8 mouse cellular contexts compared by ENCODE assay signal in genomic region chr7:75610391-75610790, GRCm38 (mm10).
DNase-seq lines count a peak whose midpoint lies in the region; ATAC-seq lines count a peak whose summit lies in the region.

No protein-coding gene starts in this region.

- DNase-seq in urinary bladder, postnatal 14 days (ENCODE audit: low spot score): peak; percentile 53
- DNase-seq in urinary bladder, postnatal 4 days (ENCODE audit: low spot score in 2 of 2): no peak
- peak; percentile 76 for DNase-seq in thymus, postnatal 4 days
- DNase-seq in retina, postnatal 1 day: no peak
- DNase-seq in neural tube, embryonic 10.5 days (ENCODE audit: extremely low spot score, low spot score): no peak
- no peak for DNase-seq in kidney, postnatal 14 days

- ATAC-seq in hematopoietic stem cell, adult 5-6 weeks (replicated peaks in 1 of 2; ENCODE audit: insufficient read depth in 1 of 2, low FRiP score in 2 of 2, low TSS enrichment in 1 of 2, low read depth in 1 of 2, poor library complexity in 2 of 2, severe bottlenecking in 2 of 2): peak; percentile 40; a peak in 3 of 4 replicates
- ATAC-seq in megakaryocyte progenitor cell, adult 5-6 weeks (replicated peaks; ENCODE audit: poor library complexity): peak; percentile 30

Comparison
In these comparisons a context has a peak if more than half of its experiments do, and no peak if none do; other contexts are left out.
1. DNase-seq: peak in urinary bladder, postnatal 14 days (single experiment) and thymus, postnatal 4 days (single experiment); none in urinary bladder, postnatal 4 days (0 of 2), retina, postnatal 1 day (single experiment), neural tube, embryonic 10.5 days (single experiment) and kidney, postnatal 14 days (single experiment).